Mouse (Mus musculus) layer of hippocampus, adult 9-11 months (tissue): Measurements from ENCODE around the gene Asb18.
A peak's percentile ranks its signal among the peaks of the same experiment; 100 is the strongest.

Experiments
- DNase-seq: peaks from one replicate; pipeline ENCODE4 v3.0.0; 2022

Gene Asb18

GRCm38 (mm10) chr1:89969714-89970110 lies 44.8 kb downstream of the Asb18 start:
- DNase-seq: no peak

GRCm38 (mm10) chr1:89969072-89969713 lies 45.3 kb downstream of the Asb18 start:
- peak; percentile 25 for DNase-seq

GRCm38 (mm10) chr1:89968111-89968851 lies 46.2 kb downstream of the Asb18 start:
- peak; percentile 52 for DNase-seq

GRCm38 (mm10) chr1:89967585-89967984 lies 46.9 kb downstream of the Asb18 start:
- no peak for DNase-seq

- no peak for DNase-seq
Observed at GRCm38 (mm10) chr1:89964426-89964825, 50.0 kb downstream of the Asb18 start.

- no peak for DNase-seq
Observed at GRCm38 (mm10) chr1:89963296-89963695, 51.2 kb downstream of the Asb18 start.

GRCm38 (mm10) chr1:89962092-89962491 lies 52.4 kb downstream of the Asb18 start:
- DNase-seq: no peak

GRCm38 (mm10) chr1:89959393-89959792 lies 55.1 kb downstream of the Asb18 start:
- DNase-seq: no peak

GRCm38 (mm10) chr1:89943202-89943601 lies 71.3 kb downstream of the Asb18 start:
- no peak for DNase-seq

- no peak for DNase-seq
Observed at GRCm38 (mm10) chr1:89942395-89942976, 72.0 kb downstream of the Asb18 start.

- DNase-seq: no peak
Observed at GRCm38 (mm10) chr1:89941701-89942381, 72.6 kb downstream of the Asb18 start.

GRCm38 (mm10) chr1:89940961-89941524 lies 73.4 kb downstream of the Asb18 start:
- no peak for DNase-seq

- DNase-seq: peak; percentile 20
Observed at GRCm38 (mm10) chr1:89939981-89940726, 74.3 kb downstream of the Asb18 start.

GRCm38 (mm10) chr1:89939596-89939960 lies 74.9 kb downstream of the Asb18 start:
- no peak for DNase-seq

- no peak for DNase-seq
Observed at GRCm38 (mm10) chr1:89938884-89939595, 75.4 kb downstream of the Asb18 start.

- no peak for DNase-seq
Observed at GRCm38 (mm10) chr1:89935493-89936348, 78.7 kb downstream of the Asb18 start.

GRCm38 (mm10) chr1:89934316-89935260 lies 79.9 kb downstream of the Asb18 start:
- no peak for DNase-seq

- no peak for DNase-seq
Observed at GRCm38 (mm10) chr1:89933786-89934185, 80.7 kb downstream of the Asb18 start.

- no peak for DNase-seq
Observed at GRCm38 (mm10) chr1:89933028-89933427, 81.4 kb downstream of the Asb18 start.

- no peak for DNase-seq
Observed at GRCm38 (mm10) chr1:89932616-89933015, 81.8 kb downstream of the Asb18 start.
